Mouse (Mus musculus) heart, postnatal 25 days (tissue): ENCODE measurements around the gene Ttc17. TPM values are rescaled to one million over a fixed set of nuclear protein-coding genes. Genes with fewer than 3 reads are reported as not detected.

Experiments used
- DNase-seq: peaks from one replicate; pipeline ENCODE4 v3.0.0; 2022; ENCODE audit warnings: low spot score
- intact Hi-C: fragments of 180-260 bp; cut with DNase I; formaldehyde crosslinking; loops from one replicate; pipeline ENCODE4 v1.15.1; 2025
- total RNA-seq, 2 experiments: library from RNA; stranded (reverse); gene quantifications; 2 replicates each; pipeline ENCODE4 v1.2.3; 2021

The Ttc17 gene
- total RNA-seq, 2 experiments from 2014 or later = 29.0 to 35.1 TPM

DNA sequence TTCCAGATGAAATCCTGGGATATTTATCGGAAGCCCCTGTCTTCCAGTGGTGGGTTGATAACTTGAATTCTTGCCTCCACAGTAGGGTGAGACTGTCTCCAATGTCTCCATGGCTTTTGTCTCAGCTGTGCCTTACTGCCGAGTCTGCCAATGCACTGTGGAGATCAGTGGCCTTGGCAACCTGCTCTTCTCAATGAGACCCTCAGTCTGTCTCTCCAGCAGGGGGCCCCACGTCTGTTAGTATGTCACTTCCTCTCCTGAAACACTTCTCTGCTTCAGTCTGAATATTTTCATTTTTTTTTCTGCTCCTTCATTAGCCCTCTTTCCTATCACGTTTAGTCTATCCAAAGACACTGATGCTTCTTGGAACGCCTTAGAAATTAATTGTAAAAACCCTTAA lies 90.0 kb downstream of the Ttc17 start:
- no peak for DNase-seq

DNA sequence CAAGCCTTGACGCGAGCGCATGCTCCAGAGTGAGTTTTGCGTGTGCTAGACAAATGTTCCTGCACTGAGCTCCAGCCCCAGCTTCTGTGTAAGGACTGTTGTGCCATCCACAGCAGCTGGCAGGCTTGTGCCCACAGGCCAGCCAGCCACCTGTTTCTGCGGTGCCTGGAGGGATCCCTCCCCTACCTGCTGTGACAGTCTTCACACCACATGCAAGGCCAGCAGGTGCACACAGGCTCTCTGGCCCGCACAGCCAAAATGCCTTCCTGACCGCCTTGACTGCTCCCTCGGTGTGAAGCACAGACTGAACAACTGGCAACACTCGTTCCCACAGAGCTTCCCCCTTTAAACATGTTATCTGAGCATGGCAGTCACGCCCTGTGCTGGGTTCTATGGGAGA lies 102.5 kb downstream of the Ttc17 start:
- DNase-seq = no peak
- intact Hi-C loops = no loop called here

More for the DNA sequence above, 90.0 kb downstream of the Ttc17 start:
- intact Hi-C loops = no loop called here

GRCm38 (mm10) chr2:94302393-94302792 lies 104.1 kb downstream of the Ttc17 start:
- no peak for DNase-seq
- intact Hi-C loops = no loop called here

DNA sequence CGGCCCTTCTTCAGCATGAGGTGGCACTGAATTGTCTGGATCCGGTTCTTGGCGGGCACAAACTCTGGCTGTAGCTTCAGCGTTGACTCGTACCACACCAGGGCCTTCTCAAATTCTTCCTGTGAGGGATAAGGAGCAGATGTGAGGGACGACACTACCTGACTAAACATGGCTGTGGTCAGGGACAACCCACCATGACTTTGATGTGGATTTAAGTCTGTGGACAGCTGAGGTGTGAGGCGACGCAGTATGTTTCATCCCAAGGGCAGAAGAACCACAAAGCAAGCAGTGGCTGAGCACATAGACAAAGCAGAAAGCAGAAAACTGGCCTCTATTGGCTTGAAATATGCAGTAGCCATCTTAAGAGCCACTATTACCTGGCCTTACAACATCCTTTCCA lies 104.7 kb downstream of the Ttc17 start:
- intact Hi-C loops = no loop called here
- DNase-seq = no peak

- intact Hi-C loops = no loop called here
- DNase-seq = no peak
Observed at GRCm38 (mm10) chr2:94297467-94297866, 109.0 kb downstream of the Ttc17 start.

GRCm38 (mm10) chr2:94290483-94290882 lies 116.0 kb downstream of the Ttc17 start:
- DNase-seq = peak; percentile 20
- intact Hi-C loops = loop anchor here (1.0 to 5.0 kb wide), 3 partner anchors 36 to 253 kb away; no protein-coding TSS in a partner anchor

DNA sequence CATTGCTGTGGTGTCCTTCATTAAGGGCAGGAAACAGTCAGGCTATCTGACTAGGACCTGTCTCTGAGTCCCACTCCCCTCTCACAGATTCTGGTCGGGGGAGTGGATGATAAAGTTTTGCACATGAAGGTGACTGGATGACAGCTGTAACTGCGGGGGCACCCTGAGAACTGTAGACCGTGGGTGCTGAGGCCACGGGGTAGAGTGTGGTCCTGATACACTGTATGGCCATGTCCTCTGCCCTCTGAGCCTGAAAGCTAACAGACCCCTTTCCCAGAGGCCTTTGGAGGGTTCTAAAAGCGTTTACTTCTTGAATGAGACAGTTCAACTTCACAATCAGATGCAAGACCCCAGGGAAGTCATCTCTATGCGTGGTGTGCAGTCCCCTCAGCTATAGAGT lies 116.8 kb downstream of the Ttc17 start:
- intact Hi-C loops = loop anchor here (1.0 to 5.0 kb wide), 3 partner anchors 35 to 252 kb away; no protein-coding TSS in a partner anchor
- no peak for DNase-seq

DNA sequence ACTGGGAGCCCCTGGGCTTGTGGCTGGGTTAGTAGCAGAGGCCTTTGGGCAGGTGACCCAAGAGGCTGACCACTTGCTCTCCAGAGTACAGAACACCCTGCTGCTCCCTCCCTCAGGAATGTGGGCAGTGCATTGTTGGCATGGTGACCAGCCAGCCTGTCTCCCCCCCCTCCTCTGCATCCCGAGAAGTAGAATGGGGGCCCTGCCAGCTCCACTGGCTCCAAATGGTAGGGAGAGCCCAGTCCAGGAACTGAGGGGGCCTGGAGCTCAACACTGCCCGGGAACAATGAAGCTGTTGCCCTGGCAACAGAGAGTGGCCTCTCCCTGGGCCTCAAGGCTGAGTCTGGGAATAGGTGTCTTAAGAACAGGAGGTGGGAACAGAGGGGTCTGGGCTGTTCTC lies 117.3 kb downstream of the Ttc17 start:
- intact Hi-C loops = no loop called here
- no peak for DNase-seq

DNA sequence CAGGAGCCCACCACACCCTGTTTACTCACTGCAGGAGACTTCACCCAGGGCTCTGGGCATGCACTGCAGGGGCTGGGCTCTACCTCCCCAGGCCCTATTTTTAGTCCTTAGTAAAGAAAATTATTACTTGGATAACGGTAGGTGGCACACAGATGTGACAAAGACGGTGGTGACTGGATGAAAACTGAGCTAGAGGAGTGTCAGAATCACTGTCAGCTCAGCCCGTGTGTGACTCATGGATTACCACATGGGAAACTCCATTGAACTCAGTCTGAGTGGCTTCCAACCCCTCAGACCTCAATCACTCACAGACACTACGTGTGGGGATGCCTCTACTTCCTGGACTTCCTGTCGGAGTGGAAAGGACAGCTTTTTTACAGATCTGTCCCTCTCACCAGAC lies 118.4 kb downstream of the Ttc17 start:
- no peak for DNase-seq
- intact Hi-C loops = no loop called here

GRCm38 (mm10) chr2:94287435-94287834 lies 119.1 kb downstream of the Ttc17 start:
- no peak for DNase-seq
- intact Hi-C loops = no loop called here

DNA sequence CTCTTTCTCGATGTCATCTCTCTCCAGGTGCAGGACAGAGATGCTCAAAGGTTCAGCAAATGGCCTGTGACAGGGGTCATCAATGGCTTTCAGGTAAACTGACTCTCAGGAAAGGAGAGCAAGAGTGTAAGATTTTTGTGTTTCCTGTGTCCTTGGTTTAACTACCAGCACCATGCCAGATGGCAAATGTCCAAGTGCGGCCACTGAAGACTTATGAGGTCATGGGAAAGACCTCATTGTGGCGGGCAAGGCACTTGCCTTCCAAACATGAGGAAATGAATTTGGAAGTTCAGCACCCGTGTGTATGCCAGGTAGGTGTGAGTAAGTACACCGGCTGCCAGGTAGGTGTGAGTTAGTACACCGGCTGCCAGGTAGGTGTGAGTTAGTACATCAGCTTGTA lies 123.0 kb downstream of the Ttc17 start:
- DNase-seq = no peak
- intact Hi-C loops = no loop called here

GRCm38 (mm10) chr2:94279596-94279995 lies 126.9 kb downstream of the Ttc17 start:
- intact Hi-C loops = no loop called here
- DNase-seq = no peak

DNA sequence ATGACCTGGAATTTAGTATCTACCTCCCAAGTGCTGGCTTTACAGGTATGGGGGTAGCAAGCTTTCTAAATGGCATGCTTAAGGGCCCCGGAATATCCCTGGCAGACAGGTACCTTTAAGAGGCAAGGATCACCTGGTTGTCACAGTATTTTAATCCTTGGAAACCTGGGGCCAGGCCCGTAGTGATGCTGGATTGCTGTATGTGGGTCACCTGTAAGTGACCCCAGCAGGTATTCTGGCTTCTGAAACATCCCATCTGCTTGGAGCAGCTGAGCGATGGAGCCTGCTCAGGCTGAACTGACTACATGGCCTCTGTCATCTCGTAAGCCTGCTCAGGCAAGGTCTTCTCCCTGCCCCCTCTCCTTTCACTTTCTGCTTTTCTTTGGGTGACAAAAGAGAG lies 130.4 kb downstream of the Ttc17 start:
- no peak for DNase-seq
- intact Hi-C loops = no loop called here

GRCm38 (mm10) chr2:94275658-94276057 lies 130.8 kb downstream of the Ttc17 start:
- intact Hi-C loops = no loop called here
- DNase-seq = no peak

- intact Hi-C loops = no loop called here
- DNase-seq = peak; percentile 78
Observed at GRCm38 (mm10) chr2:94273154-94274021, 133.1 kb downstream of the Ttc17 start.

GRCm38 (mm10) chr2:94271176-94271575 lies 135.3 kb downstream of the Ttc17 start:
- intact Hi-C loops = no loop called here
- DNase-seq = no peak

- intact Hi-C loops = no loop called here
- no peak for DNase-seq
Observed at GRCm38 (mm10) chr2:94268835-94269234, 137.7 kb downstream of the Ttc17 start.

- intact Hi-C loops = no loop called here
- no peak for DNase-seq
Observed at GRCm38 (mm10) chr2:94267213-94267850, 139.2 kb downstream of the Ttc17 start.

DNA sequence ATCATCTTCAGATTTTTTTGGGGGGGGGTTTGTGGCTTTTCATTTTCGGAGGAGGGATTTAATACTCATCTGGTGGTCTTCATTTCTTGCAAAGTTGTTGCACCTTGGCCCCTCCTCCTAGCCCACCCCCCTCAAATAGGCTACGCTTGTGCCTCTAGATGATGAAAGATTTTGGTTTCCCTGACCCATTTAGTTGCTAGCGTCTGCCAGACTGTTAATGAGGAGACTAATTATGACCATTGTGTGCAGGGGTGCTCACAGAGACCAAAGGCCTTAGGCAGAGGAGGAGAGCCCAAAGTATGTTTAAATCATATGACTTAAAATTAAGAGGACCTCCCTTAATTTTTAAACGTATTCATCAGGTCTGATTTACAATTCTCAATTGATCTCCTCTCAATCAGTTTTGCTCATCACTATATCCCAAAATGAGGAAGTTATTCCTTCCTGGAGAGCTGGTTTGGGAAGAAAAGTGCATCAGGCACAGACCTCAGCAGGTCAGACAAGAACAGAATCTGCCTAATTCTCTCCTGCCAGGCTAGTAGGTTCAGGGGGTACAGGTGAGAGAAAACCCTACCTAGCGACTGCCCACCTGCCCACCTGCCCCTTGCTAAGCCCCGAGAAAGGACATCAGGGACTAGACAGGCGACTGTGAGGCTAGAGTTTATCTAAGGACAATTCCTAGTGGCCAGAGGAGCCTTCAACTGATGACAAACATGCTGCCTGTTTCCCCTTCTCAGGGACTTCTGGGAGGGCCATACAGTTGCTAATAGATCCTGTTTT lies 139.9 kb downstream of the Ttc17 start:
- no peak for DNase-seq
- intact Hi-C loops = no loop called here
